Mouse (Mus musculus) heart, adult 2 months (tissue): Measurements from ENCODE around the gene H6pd.

ENCODE experiments used
- CTCF ChIP-seq: fragments of 200-600 bp; IDR thresholded peaks from 2 replicates; pipeline ENCODE4 v1.8.1; 2022; ENCODE audit warnings: antibody characterized with exemption, mild to moderate bottlenecking, moderate library complexity
- EP300 ChIP-seq: fragments of 200-500 bp; IDR thresholded peaks from 2 replicates; pipeline ENCODE4 v1.6.1; 2011; ENCODE audit warnings: low read depth, low read length, control low read depth; ENCODE audit not compliant: insufficient read depth
- POLR2A ChIP-seq: fragments of 200-500 bp; IDR thresholded peaks from 2 replicates; pipeline ENCODE4 v1.6.1; 2011; ENCODE audit warnings: mild to moderate bottlenecking, low read depth, low read length, control low read depth; ENCODE audit not compliant: insufficient read depth

- 0 out of 2 replicates have a peak, but pooled peaks have one; percentile 78 for TF ChIP-seq EP300
- no peak for TF ChIP-seq CTCF
- TF ChIP-seq POLR2A = no peak
Observed at GRCm38 (mm10) chr4:149979819-149980308, 29.0 kb downstream of the H6pd start.
